Mouse (Mus musculus): Measurements from ENCODE around the gene Olfr56. TPM values are rescaled to one million over a fixed set of nuclear protein-coding genes. Genes with fewer than 3 reads are reported as not detected.
"Not testable (repeated sequence)": the region's sequence is repeated elsewhere in the genome, so short reads cannot be mapped to it uniquely, and the experiment has no call there.

Gene Olfr56
- polyA plus RNA-seq, 1 experiment from 2014 or later, result not detected

GRCm38 (mm10) chr11:49076001-49076757 is 97.5 kb downstream of the Olfr56 start, which contains the start of gene Ifi47:
TSS of gene Ifi47 (plus strand) at chr11:49076587.
- not testable (repeated sequence) for H3K27ac ChIP-seq (replicated peaks); DNase-seq (ENCODE audit: low spot score); H3K4me1 ChIP-seq; H3K36me3 ChIP-seq (replicated peaks); H3K9me3 ChIP-seq; H3K27me3 ChIP-seq (replicated peaks; ENCODE audit: low read depth, poor library complexity, severe bottlenecking); H3K4me3 ChIP-seq
- 71% methylated on average over 6 of the region's 6 CpGs for WGBS

- Histone ChIP-seq H3K4me3 (no peak overlapping the region), H3K27me3 (replicated peaks; ENCODE audit: low read depth, poor library complexity, severe bottlenecking) (no peaks in the 10 kb centered on the region), H3K27ac (replicated peaks) (no peak overlapping the region), H3K36me3 (replicated peaks) (no peaks in the 10 kb centered on the region), H3K4me1 (no peaks in the 10 kb centered on the region), H3K9me3 (no peaks in the 10 kb centered on the region)
- DNase-seq (ENCODE audit: low spot score), result no peak
- 80% methylated on average over 1 of the region's 1 CpGs for WGBS
These were observed 98.3 kb downstream of the Olfr56 start for GRCm38 (mm10) chr11:49077012-49077411.

DNA sequence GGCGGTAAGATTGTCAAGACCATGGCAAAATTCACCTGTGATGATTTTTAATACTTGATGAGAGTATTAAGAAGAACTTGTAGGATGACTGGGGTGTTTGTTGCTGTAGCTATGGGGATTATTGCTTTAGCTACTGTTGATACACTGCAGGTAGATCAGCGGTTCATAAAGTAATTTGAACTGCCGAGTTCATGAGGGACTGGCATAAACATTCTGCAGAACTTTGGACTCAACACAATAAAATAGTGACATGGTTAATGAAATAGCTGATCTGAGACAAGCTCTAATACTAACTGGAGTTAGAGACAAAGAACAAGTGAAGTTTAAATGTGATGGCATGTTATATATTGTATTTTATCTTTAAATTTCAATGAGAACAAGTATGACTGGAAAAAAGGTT is 100.0 kb downstream of the Olfr56 start:
- Histone ChIP-seq H3K4me1 (no peaks in the 10 kb centered on the region), H3K27me3 (replicated peaks; ENCODE audit: low read depth, poor library complexity, severe bottlenecking) (no peaks in the 10 kb centered on the region), H3K36me3 (replicated peaks) (no peaks in the 10 kb centered on the region), H3K27ac (replicated peaks) (no peak overlapping the region), H3K9me3 (no peaks in the 10 kb centered on the region), H3K4me3 (no peak overlapping the region)
- 93% methylated on average over 3 of the region's 3 CpGs for WGBS
- no peak for DNase-seq (ENCODE audit: low spot score)

GRCm38 (mm10) chr11:49080636-49081035 is 101.9 kb downstream of the Olfr56 start:
- no peaks in the 10 kb centered on the region for H3K27me3 ChIP-seq (replicated peaks; ENCODE audit: low read depth, poor library complexity, severe bottlenecking)
- no peak for DNase-seq (ENCODE audit: low spot score)
- H3K27ac ChIP-seq (replicated peaks), result no peak overlapping the region
- no peaks in the 10 kb centered on the region for H3K36me3 ChIP-seq (replicated peaks)
- WGBS, result 73% methylated on average over 1 of the region's 1 CpGs
- H3K9me3 ChIP-seq, result no peaks in the 10 kb centered on the region
- H3K4me1 ChIP-seq, result no peaks in the 10 kb centered on the region
- no peak overlapping the region for H3K4me3 ChIP-seq

- H3K4me1 ChIP-seq, result no peaks in the 10 kb centered on the region
- H3K4me3 ChIP-seq, result no peak overlapping the region
- 86% methylated on average over 4 of the region's 4 CpGs for WGBS
- no peaks in the 10 kb centered on the region for H3K27me3 ChIP-seq (replicated peaks; ENCODE audit: low read depth, poor library complexity, severe bottlenecking)
- H3K27ac ChIP-seq (replicated peaks), result no peak overlapping the region
- H3K9me3 ChIP-seq, result no peaks in the 10 kb centered on the region
- no peak for DNase-seq (ENCODE audit: low spot score)
- H3K36me3 ChIP-seq (replicated peaks), result no peaks in the 10 kb centered on the region
These were observed 102.7 kb downstream of the Olfr56 start for GRCm38 (mm10) chr11:49081356-49081755.

DNA sequence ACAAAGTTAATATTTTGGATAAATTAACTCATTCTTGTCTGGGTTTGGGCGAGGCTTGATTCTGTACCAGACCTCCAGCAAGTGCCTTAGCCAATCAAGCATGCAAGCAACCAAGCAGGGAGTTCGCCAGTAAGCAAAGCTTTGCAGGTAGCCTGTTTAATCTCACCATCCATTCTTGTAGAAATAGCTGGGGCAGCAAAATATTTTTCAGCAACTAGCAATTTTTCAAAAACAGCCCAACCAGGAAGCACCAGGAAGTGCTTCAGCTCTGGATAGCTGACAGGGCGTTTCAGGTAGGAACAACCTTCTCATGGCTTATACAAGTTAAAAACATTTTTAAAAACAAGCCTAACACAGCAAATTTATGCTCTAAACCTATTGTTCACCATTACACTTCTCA is 103.2 kb downstream of the Olfr56 start:
- WGBS, result 80% methylated on average over 3 of the region's 3 CpGs
- no peaks in the 10 kb centered on the region for H3K9me3 ChIP-seq

DNA sequence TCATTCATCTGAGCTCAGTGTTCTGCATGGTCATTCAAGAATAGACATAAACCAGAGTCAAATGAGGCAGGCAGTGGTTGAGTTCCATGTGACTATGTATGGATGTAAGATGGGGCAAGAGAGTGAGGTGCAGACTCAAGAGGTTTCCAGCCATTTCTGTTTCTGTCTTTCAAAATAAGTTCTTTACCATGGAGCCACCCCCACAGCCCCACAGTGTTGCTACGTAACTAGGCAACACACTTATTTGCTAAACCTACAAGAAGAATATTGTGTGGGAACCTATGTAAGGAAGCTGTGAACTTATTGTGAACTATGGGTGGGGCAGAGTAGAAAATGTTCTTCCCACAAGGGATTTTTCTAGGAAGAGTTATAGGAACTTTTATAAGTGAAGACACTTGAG is 104.5 kb downstream of the Olfr56 start:
- H3K36me3 ChIP-seq (replicated peaks), result no peaks in the 10 kb centered on the region
- no peak for DNase-seq (ENCODE audit: low spot score)

More for the DNA sequence above, 103.2 kb downstream of the Olfr56 start:
- H3K36me3 ChIP-seq (replicated peaks), result no peaks in the 10 kb centered on the region
- DNase-seq (ENCODE audit: low spot score), result no peak
- no peak overlapping the region for H3K4me3 ChIP-seq
- H3K4me1 ChIP-seq, result no peaks in the 10 kb centered on the region
- H3K27ac ChIP-seq (replicated peaks), result no peak overlapping the region
- no peaks in the 10 kb centered on the region for H3K27me3 ChIP-seq (replicated peaks; ENCODE audit: low read depth, poor library complexity, severe bottlenecking)

DNA sequence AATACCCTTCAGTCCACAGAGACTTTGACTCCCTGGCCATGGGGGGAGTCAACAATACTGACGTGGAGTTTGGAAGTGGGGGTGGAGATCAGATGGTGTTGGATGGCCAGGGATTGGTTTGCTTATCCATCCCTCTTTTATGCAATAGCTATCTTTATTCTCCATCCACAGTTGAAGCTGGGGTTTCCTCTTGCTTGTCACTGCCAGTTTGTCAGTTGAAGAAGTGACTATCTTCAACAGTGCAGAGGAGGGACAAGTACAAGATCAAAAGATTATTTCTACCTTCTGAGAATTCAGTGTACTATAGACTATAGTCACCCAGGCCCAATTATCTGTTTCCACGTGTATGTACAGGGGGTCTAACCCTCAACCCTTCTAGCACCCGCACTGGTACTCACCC is 105.1 kb downstream of the Olfr56 start:
- no peaks in the 10 kb centered on the region for H3K27me3 ChIP-seq (replicated peaks; ENCODE audit: low read depth, poor library complexity, severe bottlenecking)
- H3K36me3 ChIP-seq (replicated peaks), result no peaks in the 10 kb centered on the region
- peaks cover 8% of the 10 kb centered on the region for H3K4me1 ChIP-seq
- H3K9me3 ChIP-seq, result no peaks in the 10 kb centered on the region
- H3K4me3 ChIP-seq, result no peak overlapping the region
- WGBS, result 79% methylated on average over 3 of the region's 3 CpGs
- no peak overlapping the region for H3K27ac ChIP-seq (replicated peaks)
- DNase-seq (ENCODE audit: low spot score), result no peak

More for the DNA sequence above, 104.5 kb downstream of the Olfr56 start:
- Histone ChIP-seq H3K27me3 (replicated peaks; ENCODE audit: low read depth, poor library complexity, severe bottlenecking) (no peaks in the 10 kb centered on the region), H3K27ac (replicated peaks) (no peak overlapping the region), H3K4me3 (no peak overlapping the region), H3K9me3 (no peaks in the 10 kb centered on the region), H3K4me1 (peaks cover 4% of the 10 kb centered on the region)
- 91% methylated on average over 1 of the region's 1 CpGs for WGBS

DNA sequence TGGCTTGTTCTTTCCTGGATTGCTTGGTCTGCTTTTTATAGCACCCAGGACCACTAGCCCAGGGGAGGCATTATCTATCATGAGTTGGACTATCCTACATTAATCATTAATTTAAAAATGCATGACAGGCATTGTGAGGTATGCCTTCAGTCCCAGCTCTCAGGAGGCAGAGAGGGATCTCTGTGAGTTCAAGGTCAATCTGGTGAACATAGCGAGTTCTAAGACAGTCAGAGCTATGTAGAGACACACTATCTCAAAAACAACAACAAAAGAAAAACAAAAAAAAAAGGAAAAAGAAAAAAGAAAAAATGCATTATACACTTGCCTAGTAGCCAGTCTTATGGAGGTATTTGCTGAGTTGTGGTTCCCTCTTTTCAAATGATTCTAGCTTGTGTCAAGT is 105.7 kb downstream of the Olfr56 start:
- H3K4me3 ChIP-seq, result no peak overlapping the region
- no peaks in the 10 kb centered on the region for H3K9me3 ChIP-seq
- WGBS, result 81% methylated on average over 1 of the region's 1 CpGs
- H3K4me1 ChIP-seq, result peaks cover 8% of the 10 kb centered on the region
- DNase-seq (ENCODE audit: low spot score), result no peak
- H3K27ac ChIP-seq (replicated peaks), result no peak overlapping the region
- no peaks in the 10 kb centered on the region for H3K36me3 ChIP-seq (replicated peaks)
- no peaks in the 10 kb centered on the region for H3K27me3 ChIP-seq (replicated peaks; ENCODE audit: low read depth, poor library complexity, severe bottlenecking)

GRCm38 (mm10) chr11:49084875-49085274 is 106.2 kb downstream of the Olfr56 start:
- Histone ChIP-seq H3K4me3 (no peak overlapping the region), H3K4me1 (peaks cover 8% of the 10 kb centered on the region), H3K36me3 (replicated peaks) (no peaks in the 10 kb centered on the region), H3K27me3 (replicated peaks; ENCODE audit: low read depth, poor library complexity, severe bottlenecking) (no peaks in the 10 kb centered on the region), H3K27ac (replicated peaks) (no peak overlapping the region), H3K9me3 (no peaks in the 10 kb centered on the region)
- DNase-seq (ENCODE audit: low spot score), result no peak
- WGBS, result 57% methylated on average over 3 of the region's 3 CpGs

DNA sequence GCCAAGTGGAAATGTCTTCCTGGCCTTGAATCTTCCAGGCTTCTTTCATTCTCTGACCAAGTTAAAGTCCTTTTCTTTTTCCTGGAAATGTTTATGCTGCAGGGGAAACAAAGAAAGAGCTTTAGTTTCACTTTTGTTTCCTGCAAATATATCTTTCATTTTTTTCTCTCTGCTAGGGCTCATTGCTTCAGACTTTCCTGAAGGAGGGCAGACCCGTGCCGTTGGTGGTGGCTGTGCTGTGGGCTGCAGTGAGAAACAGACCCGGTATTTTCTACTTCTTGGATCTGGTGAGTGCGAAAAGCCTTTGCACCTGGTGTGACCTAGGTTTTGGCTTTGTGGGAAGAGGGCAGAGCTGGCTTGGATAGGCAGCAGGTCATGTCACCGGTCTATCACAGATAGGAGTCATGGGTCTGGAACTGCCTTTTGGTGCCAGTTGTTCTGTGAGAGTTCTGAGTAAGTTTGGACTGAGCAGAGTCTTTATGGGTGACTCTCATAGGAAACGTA is 108.2 kb downstream of the Olfr56 start:
- H3K27ac ChIP-seq (replicated peaks), result no peak overlapping the region
- no peaks in the 10 kb centered on the region for H3K27me3 ChIP-seq (replicated peaks; ENCODE audit: low read depth, poor library complexity, severe bottlenecking)
- peaks cover 8% of the 10 kb centered on the region for H3K4me1 ChIP-seq
- H3K4me3 ChIP-seq, result no peak overlapping the region
- H3K9me3 ChIP-seq, result no peaks in the 10 kb centered on the region
- whole genome bisulfite sequencing, result 88% methylated on average over 6 of the region's 6 CpGs
- no peaks in the 10 kb centered on the region for H3K36me3 ChIP-seq (replicated peaks)
- DNase-seq (ENCODE audit: low spot score), result no peak

- peak; percentile 46 for DNase-seq (ENCODE audit: low spot score)
- H3K36me3 ChIP-seq (replicated peaks), result no peaks in the 10 kb centered on the region
- peak overlapping the region; percentile 30; the same call in 1 of the 2 replicates for H3K27ac ChIP-seq (replicated peaks)
- peaks cover 8% of the 10 kb centered on the region for H3K4me1 ChIP-seq
- peak overlapping the region; percentile 37; the same call in 1 of the 2 replicates for H3K4me3 ChIP-seq
- 40% methylated on average over 22 of the region's 22 CpGs for WGBS
- H3K9me3 ChIP-seq, result no peaks in the 10 kb centered on the region
- H3K27me3 ChIP-seq (replicated peaks; ENCODE audit: low read depth, poor library complexity, severe bottlenecking), result no peaks in the 10 kb centered on the region
These were observed 109.3 kb downstream of the Olfr56 start for GRCm38 (mm10) chr11:49087830-49088616.
